Mouse (Mus musculus) cerebellum, postnatal 36 days (tissue): Measurements from ENCODE around the gene Map3k7.

Source experiments
- DNase-seq, 2 experiments: peaks; one replicate each; pipeline ENCODE4 v3.0.0; 2021 to 2022; ENCODE audit warnings: mixed read lengths in 2 of 2

The Map3k7 gene

GRCm38 (mm10) chr4:32063291-32063690, 99.4 kb downstream of the Map3k7 start:
- no peak for DNase-seq
